Mouse (Mus musculus): ENCODE results near the gene Ryr1. TPM values are rescaled to one million over a fixed set of nuclear protein-coding genes. Genes with fewer than 3 reads are reported as not detected.
"Not testable (repeated sequence)": the region's sequence is repeated elsewhere in the genome, so short reads cannot be mapped to it uniquely, and the experiment has no call there.

Ryr1 gene
- total and polyA plus RNA-seq, 2 experiments from 2014 or later = 7.0 to 15.2 TPM

- Histone ChIP-seq H3K4me2 (ENCODE audit: low read depth, low read length, poor library complexity, severe bottlenecking) (peak overlapping the region; percentile 57; the same call in 1 of the 2 replicates), H3K27ac (ENCODE audit: low read depth, low read length) (peak overlapping the region; percentile 82), H3K36me3 (ENCODE audit: insufficient read depth, low read length) (no peaks in the 10 kb centered on the region), H3K9ac (replicated peaks; ENCODE audit: low read length, poor library complexity, severe bottlenecking) (0 out of 2 replicates have a peak overlapping the region, but pooled peaks have one; percentile 52), H3K4me3 (ENCODE audit: low read depth, low read length) (peak overlapping the region; percentile 41; the same call in 1 of the 2 replicates), H3K9me3 (ENCODE audit: low read length) (no peaks in the 10 kb centered on the region), H3K4me1 (ENCODE audit: insufficient read depth, low read length) (0 out of 2 replicates have a peak, but pooled peaks cover 4% of the 10 kb centered on the region), H3K27me3 (ENCODE audit: insufficient read depth, low read length) (no peaks in the 10 kb centered on the region)
- TF ChIP-seq CTCF (IDR thresholded peaks at IDR 0.05) = no peak
- WGBS = 29% methylated on average over 12 of the region's 12 CpGs
- DNase-seq (ENCODE audit: low spot score) (peak; percentile 73), ATAC-seq (ENCODE audit: low FRiP score) (peak; percentile 14; the same call in 1 of the 2 replicates)
Observed at GRCm38 (mm10) chr7:29070364-29071168, 54.4 kb downstream of the Ryr1 start.

DNA sequence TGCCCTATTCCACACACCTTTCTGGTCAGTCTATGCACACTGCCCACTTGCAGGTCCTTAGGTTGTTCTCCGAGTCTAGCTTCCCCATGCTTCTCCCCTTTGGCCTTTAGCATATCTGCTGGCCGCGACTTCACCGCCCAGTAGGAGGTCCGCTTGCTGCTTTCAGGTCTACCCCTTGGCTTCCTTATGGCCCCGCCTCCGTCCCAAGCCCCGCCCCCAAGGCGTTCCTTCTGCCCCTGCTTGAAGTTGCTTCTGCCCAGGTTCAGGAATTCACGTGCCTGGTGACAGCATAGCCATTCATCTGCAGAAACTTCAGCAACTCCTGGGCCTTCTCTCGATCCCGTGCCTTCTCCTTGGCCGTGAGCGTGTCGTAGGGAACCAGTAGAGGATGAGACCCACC is 57.2 kb downstream of the Ryr1 start:
- DNase-seq (ENCODE audit: low spot score) (no peak), ATAC-seq (ENCODE audit: low FRiP score) (no peak)
- Histone ChIP-seq H3K27me3 (ENCODE audit: insufficient read depth, low read length) (no peaks in the 10 kb centered on the region), H3K4me1 (ENCODE audit: insufficient read depth, low read length) (0 out of 2 replicates have a peak, but pooled peaks cover 4% of the 10 kb centered on the region), H3K4me3 (ENCODE audit: low read depth, low read length) (no peak overlapping the region), H3K27ac (ENCODE audit: low read depth, low read length) (no peak overlapping the region), H3K9ac (replicated peaks; ENCODE audit: low read length, poor library complexity, severe bottlenecking) (no peak overlapping the region), H3K36me3 (ENCODE audit: insufficient read depth, low read length) (no peaks in the 10 kb centered on the region), H3K4me2 (ENCODE audit: low read depth, low read length, poor library complexity, severe bottlenecking) (no peak overlapping the region), H3K9me3 (ENCODE audit: low read length) (no peaks in the 10 kb centered on the region)
- no peak for TF ChIP-seq CTCF (IDR thresholded peaks at IDR 0.05)
- 18% methylated on average over 14 of the region's 15 CpGs for WGBS

GRCm38 (mm10) chr7:29063476-29063875 is 61.5 kb downstream of the Ryr1 start:
- not testable (repeated sequence) for H3K9me3 ChIP-seq (ENCODE audit: low read length); H3K4me1 ChIP-seq (ENCODE audit: insufficient read depth, low read length); DNase-seq (ENCODE audit: low spot score); H3K4me3 ChIP-seq (ENCODE audit: low read depth, low read length); H3K36me3 ChIP-seq (ENCODE audit: insufficient read depth, low read length); H3K4me2 ChIP-seq (ENCODE audit: low read depth, low read length, poor library complexity, severe bottlenecking); H3K27me3 ChIP-seq (ENCODE audit: insufficient read depth, low read length); H3K9ac ChIP-seq (replicated peaks; ENCODE audit: low read length, poor library complexity, severe bottlenecking); ATAC-seq (ENCODE audit: low FRiP score); H3K27ac ChIP-seq (ENCODE audit: low read depth, low read length)
- WGBS = 61% methylated on average over 7 of the region's 7 CpGs

DNA sequence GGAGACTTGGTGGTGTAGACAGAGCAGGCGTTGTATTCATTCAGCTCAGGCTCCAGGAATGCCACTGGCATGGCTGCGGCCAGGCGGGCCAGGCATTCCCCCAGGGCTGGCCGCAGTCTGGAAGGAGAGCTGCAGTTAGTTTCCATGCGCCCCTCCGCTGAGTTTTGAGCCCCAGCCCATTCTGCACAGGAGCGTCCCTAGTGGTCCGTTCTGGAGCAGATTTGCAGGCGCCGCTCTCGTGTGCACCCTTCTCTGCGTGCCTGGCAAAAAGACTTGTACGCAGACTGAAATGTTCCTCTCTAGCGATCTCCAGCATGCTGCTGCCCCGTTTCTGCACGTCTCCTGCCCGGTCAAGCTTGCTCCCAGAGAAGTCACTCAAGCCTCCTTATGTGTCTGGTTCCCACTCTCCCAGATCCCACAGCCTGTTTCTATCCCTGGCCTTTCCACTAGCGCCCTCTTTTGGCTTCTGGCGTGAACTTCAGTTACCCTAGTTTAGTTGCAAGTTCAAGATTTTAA is 63.4 kb downstream of the Ryr1 start:
- Histone ChIP-seq H3K27me3 (ENCODE audit: insufficient read depth, low read length) (no peaks in the 10 kb centered on the region), H3K4me1 (ENCODE audit: insufficient read depth, low read length) (no peaks in the 10 kb centered on the region), H3K4me2 (ENCODE audit: low read depth, low read length, poor library complexity, severe bottlenecking) (no peak overlapping the region), H3K4me3 (ENCODE audit: low read depth, low read length) (no peak overlapping the region), H3K36me3 (ENCODE audit: insufficient read depth, low read length) (no peaks in the 10 kb centered on the region), H3K27ac (ENCODE audit: low read depth, low read length) (no peak overlapping the region), H3K9ac (replicated peaks; ENCODE audit: low read length, poor library complexity, severe bottlenecking) (no peak overlapping the region), H3K9me3 (ENCODE audit: low read length) (no peaks in the 10 kb centered on the region)
- TF ChIP-seq CTCF (IDR thresholded peaks at IDR 0.05) = peak; percentile 60
- ATAC-seq (ENCODE audit: low FRiP score) (peak; percentile 67), DNase-seq (ENCODE audit: low spot score) (peak; percentile 53)
- 10% methylated on average over 19 of the region's 19 CpGs for WGBS

GRCm38 (mm10) chr7:29059445-29059844 is 65.5 kb downstream of the Ryr1 start:
- Histone ChIP-seq H3K9me3 (ENCODE audit: low read length) (no peaks in the 10 kb centered on the region), H3K27me3 (ENCODE audit: insufficient read depth, low read length) (no peaks in the 10 kb centered on the region), H3K27ac (ENCODE audit: low read depth, low read length) (no peak overlapping the region), H3K4me2 (ENCODE audit: low read depth, low read length, poor library complexity, severe bottlenecking) (no peak overlapping the region), H3K36me3 (ENCODE audit: insufficient read depth, low read length) (no peaks in the 10 kb centered on the region), H3K4me3 (ENCODE audit: low read depth, low read length) (no peak overlapping the region), H3K9ac (replicated peaks; ENCODE audit: low read length, poor library complexity, severe bottlenecking) (no peak overlapping the region), H3K4me1 (ENCODE audit: insufficient read depth, low read length) (no peaks in the 10 kb centered on the region)
- ATAC-seq (ENCODE audit: low FRiP score) = no peak
- no peak for DNase-seq (ENCODE audit: low spot score)
- 89% methylated on average over 19 of the region's 19 CpGs for WGBS
- TF ChIP-seq CTCF (IDR thresholded peaks at IDR 0.05) = no peak

DNA sequence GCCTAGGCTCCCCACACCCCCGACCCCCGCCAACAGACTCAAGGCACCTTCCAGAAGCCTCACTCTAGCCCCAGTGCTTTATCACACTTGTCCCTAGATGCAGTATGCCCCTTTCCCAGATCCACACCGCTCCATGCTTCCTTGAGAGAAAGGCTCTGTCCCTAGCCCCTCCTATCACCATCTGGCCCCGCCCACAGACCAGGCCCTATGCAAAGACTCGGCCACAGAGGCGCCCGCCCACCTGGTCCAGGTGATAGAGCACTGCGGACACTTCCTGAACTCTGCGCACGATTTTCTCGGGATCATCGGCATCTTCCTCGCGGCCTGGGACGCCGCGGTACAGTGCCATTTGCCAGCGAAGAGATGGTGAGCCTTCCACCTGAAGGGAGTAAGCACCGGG is 72.2 kb downstream of the Ryr1 start:
- TF ChIP-seq CTCF (IDR thresholded peaks at IDR 0.05) = no peak
- Histone ChIP-seq H3K27ac (ENCODE audit: low read depth, low read length) (no peak overlapping the region), H3K4me3 (ENCODE audit: low read depth, low read length) (no peak overlapping the region), H3K4me2 (ENCODE audit: low read depth, low read length, poor library complexity, severe bottlenecking) (no peak overlapping the region), H3K9me3 (ENCODE audit: low read length) (no peaks in the 10 kb centered on the region), H3K4me1 (ENCODE audit: insufficient read depth, low read length) (no peaks in the 10 kb centered on the region), H3K27me3 (ENCODE audit: insufficient read depth, low read length) (peaks cover 19% of the 10 kb centered on the region), H3K9ac (replicated peaks; ENCODE audit: low read length, poor library complexity, severe bottlenecking) (no peak overlapping the region), H3K36me3 (ENCODE audit: insufficient read depth, low read length) (no peaks in the 10 kb centered on the region)
- DNase-seq (ENCODE audit: low spot score) = no peak
- no peak for ATAC-seq (ENCODE audit: low FRiP score)
- WGBS = 6% methylated on average over 19 of the region's 19 CpGs
